Mouse (Mus musculus) stomach, postnatal 0 days (tissue): Measurements from ENCODE around the gene Sh2d4b.

ENCODE experiments used
- CTCF ChIP-seq: IDR thresholded peaks from 2 replicates; pipeline ENCODE4 v1.5.1; 2016; ENCODE audit warnings: antibody characterized with exemption, low read depth, mild to moderate bottlenecking, moderate library complexity
- EP300 ChIP-seq: optimal IDR thresholded peaks from 2 replicates; pipeline ENCODE3; 2016; ENCODE audit warnings: antibody characterized with exemption

GRCm38 (mm10) chr14:40935054-40935453 lies 42.0 kb upstream of the Sh2d4b start:
- TF ChIP-seq CTCF (no peak), EP300 (no peak)
